Mouse (Mus musculus): ENCODE measurements around the gene Col28a1.

DNA sequence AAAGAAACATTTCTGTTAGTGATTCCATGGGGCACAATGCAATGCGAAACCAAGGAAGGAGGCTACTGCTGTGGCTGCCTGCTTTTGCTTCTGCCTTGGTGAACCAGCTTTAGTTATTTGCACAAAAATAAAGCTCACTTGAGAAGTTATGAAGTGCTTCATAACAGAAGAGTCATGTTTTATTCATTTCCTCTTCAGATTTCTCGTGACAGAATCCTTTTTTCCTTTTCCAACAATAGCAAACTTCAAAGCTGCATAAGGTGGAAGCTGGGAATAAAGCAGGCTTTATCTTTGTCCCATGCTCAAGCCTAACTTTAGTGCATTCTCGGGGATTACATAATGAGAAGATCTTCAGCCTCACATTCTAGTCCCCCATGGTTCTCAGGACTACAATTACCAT is 65.9 kb downstream of the Col28a1 start:
- TF ChIP-seq CTCF (IDR thresholded peaks at IDR 0.05; ENCODE audit: insufficient read depth, low read length) = no peak
- TF ChIP-seq POLR2A (IDR thresholded peaks at IDR 0.05; ENCODE audit: borderline replicate concordance, extremely low read depth, low read depth, low read length) = no peak
